Mouse (Mus musculus) heart, postnatal 0 days (tissue): ENCODE results near the gene Chst14. TPM values are rescaled to one million over a fixed set of nuclear protein-coding genes. Genes with fewer than 3 reads are reported as not detected.

Source experiments
- ATAC-seq: fragments of 200-750 bp; cut with Nextera tagmentation; 2 replicates; pipeline ENCODE4 v1.8.0; 2017; ENCODE audit warnings: low read depth, moderate number of reproducible peaks, moderate library complexity; ENCODE audit not compliant: insufficient read depth
- DNase-seq: peaks from one replicate; pipeline ENCODE4 v3.0.0-alpha.2; 2016; ENCODE audit warnings: low spot score
- H3K27ac ChIP-seq: fragments of 300-500 bp; sonication (generic); 2 replicates; pipeline ENCODE4 v1.5.1; 2014; ENCODE audit warnings: low read depth, mild to moderate bottlenecking
- H3K27me3 ChIP-seq: fragments of 300-500 bp; sonication (generic); 2 replicates; pipeline ENCODE4 v1.6.1; 2014; ENCODE audit warnings: low read length, mixed read lengths; ENCODE audit not compliant: control insufficient read depth, insufficient read depth
- H3K36me3 ChIP-seq: fragments of 300-500 bp; sonication (generic); replicated peaks from 2 replicates; pipeline ENCODE4 v1.6.1; 2014; ENCODE audit warnings: low read length, mixed read lengths; ENCODE audit not compliant: control insufficient read depth, insufficient read depth
- H3K4me1 ChIP-seq: fragments of 300-500 bp; sonication (generic); 2 replicates; pipeline ENCODE4 v1.6.1; 2014; ENCODE audit warnings: antibody characterized with exemption; ENCODE audit not compliant: control insufficient read depth, insufficient read depth
- H3K4me2 ChIP-seq: fragments of 300-500 bp; sonication (generic); 2 replicates; pipeline ENCODE4 v1.6.1; 2014; ENCODE audit warnings: low read depth, mild to moderate bottlenecking, low read length, moderate library complexity
- H3K4me3 ChIP-seq: fragments of 300-500 bp; sonication (generic); 2 replicates; pipeline ENCODE4 v1.5.1; 2014; ENCODE audit warnings: low read depth, low read length
- H3K9ac ChIP-seq: fragments of 300-500 bp; sonication (generic); replicated peaks from 2 replicates; pipeline ENCODE4 v1.6.1; 2014; ENCODE audit warnings: low read depth, low read length, mixed read lengths
- H3K9me3 ChIP-seq: fragments of 300-500 bp; sonication (generic); replicated peaks from 2 replicates; pipeline ENCODE4 v1.6.1; 2016; ENCODE audit warnings: low read length; ENCODE audit not compliant: control insufficient read depth
- CTCF ChIP-seq: IDR thresholded peaks from 2 replicates; pipeline ENCODE4 v1.5.1; 2016; ENCODE audit warnings: antibody characterized with exemption, control low read depth, low read depth
- EP300 ChIP-seq: IDR thresholded peaks from 2 replicates; pipeline ENCODE4 v1.6.1; 2016; ENCODE audit warnings: antibody characterized with exemption, low read depth
- WGBS: fragments of 180-500 bp; shearing (Covaris S2); extraction: QIAGEN DNeasy Blood & Tissue Kit; methylation state at CpG from one replicate; pipeline ENCODE4 v1.1.7; 2014; 5-methylcytosine and 5-hydroxymethylcytosine counted together
- polyA plus RNA-seq: library from polyadenylated mRNA; unstranded; fragments of >200 nt; fragmentation: Nextera tagmentation; extraction: Ambion mirVana; gene quantifications from 2 replicates; pipeline ENCODE4 v1.2.1, GENCODE M21; 2015
- total RNA-seq: library from RNA; depleted of rRNA; stranded (reverse); fragments of >200 nt; gene quantifications from 2 replicates; pipeline ENCODE4 v1.2.3, GENCODE M21; 2014; ENCODE audit warnings: low replicate concordance; rRNA removed

The Chst14 gene
- 10.8 and 15.3 TPM in 2 replicates for total RNA-seq
- polyA plus RNA-seq = 12.8 and 14.3 TPM in 2 replicates

DNA sequence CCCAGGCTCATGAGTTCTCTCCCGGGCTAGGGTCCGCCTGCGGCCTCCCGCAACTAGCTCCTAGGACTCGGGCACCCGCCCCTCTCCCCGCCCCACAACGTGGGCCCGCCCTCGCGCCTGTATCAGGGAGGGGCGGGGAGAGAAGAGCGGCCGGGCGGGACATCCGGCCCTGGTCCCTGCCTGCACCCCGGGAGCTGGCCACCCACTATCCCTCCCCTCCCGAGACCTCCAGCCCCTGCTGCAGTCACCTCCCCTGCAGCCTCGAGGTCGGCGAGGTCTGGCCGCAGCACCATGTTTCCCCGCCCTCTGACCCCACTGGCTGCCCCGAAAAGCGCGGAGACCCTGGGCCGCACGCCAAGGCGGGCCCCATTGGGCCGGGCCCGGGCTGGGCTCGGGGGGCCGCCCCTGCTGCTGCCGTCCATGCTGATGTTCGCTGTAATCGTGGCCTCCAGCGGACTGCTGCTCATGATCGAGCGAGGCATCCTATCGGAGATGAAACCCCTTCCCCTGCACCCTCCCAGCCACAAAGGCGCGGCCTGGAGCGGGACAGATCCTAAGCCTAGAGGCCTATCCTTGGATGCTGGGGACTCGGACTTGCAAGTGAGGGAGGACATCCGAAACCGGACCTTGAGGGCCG, at the start of gene Chst14:
TSS of gene Chst14 (plus strand) at position 136 of the 637 bp plus-strand sequence.
- under 1% methylated on average over 31 of the region's 47 CpGs for WGBS
- Histone ChIP-seq H3K36me3 (peaks cover 9% of the 10 kb centered on the region), H3K4me2 (peak within 1 kb of the TSS; percentile 88), H3K27me3 (no peaks in the 10 kb centered on the region), H3K4me1 (peaks cover 11% of the 10 kb centered on the region), H3K4me3 (peak within 1 kb of the TSS; percentile 78), H3K27ac (peak within 1 kb of the TSS; percentile 36), H3K9ac (peak within 1 kb of the TSS; percentile 73), H3K9me3 (no peaks in the 10 kb centered on the region)
- DNase-seq (peak; percentile 77), ATAC-seq (peak; percentile 94)
- TF ChIP-seq EP300 = no peak
- no peak for TF ChIP-seq CTCF

GRCm38 (mm10) chr2:118881019-118881418, 45.3 kb upstream of the Chst14 start:
- no peak overlapping the region for H3K4me3 ChIP-seq
- H3K36me3 ChIP-seq = peaks cover 22% of the 10 kb centered on the region
- DNase-seq (no peak), ATAC-seq (no peak)
- H3K9ac ChIP-seq = no peak overlapping the region
- H3K4me2 ChIP-seq = no peak overlapping the region
- H3K4me1 ChIP-seq = peaks cover 12% of the 10 kb centered on the region
- H3K27me3 ChIP-seq = peaks cover 8% of the 10 kb centered on the region; the same call in 1 of the 2 replicates
- 57% methylated on average over 4 of the region's 4 CpGs for WGBS
- no peak for TF ChIP-seq CTCF
- no peak for TF ChIP-seq EP300
- H3K27ac ChIP-seq = no peak overlapping the region
- no peaks in the 10 kb centered on the region for H3K9me3 ChIP-seq

- DNase-seq (no peak), ATAC-seq (no peak)
- H3K4me3 ChIP-seq = no peak overlapping the region
- TF ChIP-seq CTCF = no peak
- TF ChIP-seq EP300 = no peak
- no peak overlapping the region for H3K27ac ChIP-seq
- peaks cover 12% of the 10 kb centered on the region for H3K4me1 ChIP-seq
- H3K4me2 ChIP-seq = no peak overlapping the region
- no peaks in the 10 kb centered on the region for H3K9me3 ChIP-seq
- H3K27me3 ChIP-seq = peaks cover 10% of the 10 kb centered on the region; the same call in 1 of the 2 replicates
- 58% methylated on average over 5 of the region's 5 CpGs for WGBS
- no peak overlapping the region for H3K9ac ChIP-seq
- H3K36me3 ChIP-seq = peaks cover 13% of the 10 kb centered on the region
These were observed 44.3 kb upstream of the Chst14 start for GRCm38 (mm10) chr2:118881956-118882355.

- Histone ChIP-seq H3K27me3 (peaks cover 16% of the 10 kb centered on the region; the same call in 1 of the 2 replicates), H3K36me3 (peaks cover 3% of the 10 kb centered on the region; the same call in 1 of the 2 replicates), H3K9ac (no peak overlapping the region), H3K27ac (no peak overlapping the region), H3K4me2 (peak overlapping the region; percentile 63), H3K4me3 (peak overlapping the region; percentile 35), H3K4me1 (peaks cover 14% of the 10 kb centered on the region), H3K9me3 (no peaks in the 10 kb centered on the region)
- TF ChIP-seq EP300 (no peak), CTCF (peak; percentile 99)
- 5% methylated on average over 32 of the region's 32 CpGs for WGBS
- peak; percentile 76 for ATAC-seq
- DNase-seq = no peak
These were observed 43.2 kb upstream of the Chst14 start for GRCm38 (mm10) chr2:118882840-118883679.

GRCm38 (mm10) chr2:118887440-118887839, 38.9 kb upstream of the Chst14 start:
- Histone ChIP-seq H3K4me2 (peak overlapping the region; percentile 30), H3K9ac (no peak overlapping the region; the same call in 1 of the 2 replicates), H3K27ac (no peak overlapping the region), H3K27me3 (peaks cover 23% of the 10 kb centered on the region; the same call in 1 of the 2 replicates), H3K36me3 (no peaks in the 10 kb centered on the region), H3K4me1 (peaks cover 12% of the 10 kb centered on the region; the same call in 1 of the 2 replicates), H3K4me3 (no peak overlapping the region), H3K9me3 (no peaks in the 10 kb centered on the region)
- 57% methylated on average over 13 of the region's 13 CpGs for WGBS
- DNase-seq (no peak), ATAC-seq (no peak)
- TF ChIP-seq EP300 (no peak), CTCF (no peak)
